Mouse (Mus musculus): ENCODE measurements around the gene Rnase11.

The Rnase11 gene

GRCm38 (mm10) chr14:51082599-51083581 is 32.9 kb upstream of the Rnase11 start:
- in situ Hi-C loops (cut with MboI; ENCODE audit: low sequenced_read_pairs), result no loop called here

GRCm38 (mm10) chr14:51081035-51081434 is 31.1 kb upstream of the Rnase11 start:
- in situ Hi-C loops (cut with MboI; ENCODE audit: low sequenced_read_pairs), result no loop called here

- in situ Hi-C loops (cut with MboI; ENCODE audit: low sequenced_read_pairs), result no loop called here
Observed at GRCm38 (mm10) chr14:51079180-51079579, 29.2 kb upstream of the Rnase11 start.

- in situ Hi-C loops (cut with MboI; ENCODE audit: low sequenced_read_pairs), result no loop called here
Observed at GRCm38 (mm10) chr14:51074335-51074734, 24.4 kb upstream of the Rnase11 start, which contains the start of gene Olfr750. Olfr750 (minus strand) TSS chr14:51074435.

- in situ Hi-C loops (cut with MboI; ENCODE audit: low sequenced_read_pairs), result loop anchor here (5.0 kb wide), 1 partner anchor 267 kb away; no protein-coding TSS in a partner anchor
Observed at GRCm38 (mm10) chr14:51069617-51070016, 19.7 kb upstream of the Rnase11 start.

GRCm38 (mm10) chr14:51068956-51069355 is 19.0 kb upstream of the Rnase11 start:
- in situ Hi-C loops (cut with MboI; ENCODE audit: low sequenced_read_pairs), result loop anchor here (5.0 kb wide), 1 partner anchor 267 kb away; no protein-coding TSS in a partner anchor

- in situ Hi-C loops (cut with MboI; ENCODE audit: low sequenced_read_pairs), result no loop called here
Observed at GRCm38 (mm10) chr14:51060761-51061160, 10.8 kb upstream of the Rnase11 start.

GRCm38 (mm10) chr14:51057401-51057831 is 7.5 kb upstream of the Rnase11 start, which contains the start of gene Rnase12:
Rnase12 (minus strand) TSS chr14:51057661.
- in situ Hi-C loops (cut with MboI; ENCODE audit: low sequenced_read_pairs), result no loop called here

- in situ Hi-C loops (cut with MboI; ENCODE audit: low sequenced_read_pairs), result no loop called here
Observed at GRCm38 (mm10) chr14:51054243-51055237, 4.6 kb upstream of the Rnase11 start.

- in situ Hi-C loops (cut with MboI; ENCODE audit: low sequenced_read_pairs), result no loop called here
Observed at GRCm38 (mm10) chr14:51053176-51053575, 3.2 kb upstream of the Rnase11 start.

GRCm38 (mm10) chr14:51051941-51052340 is 2.0 kb upstream of the Rnase11 start:
- in situ Hi-C loops (cut with MboI; ENCODE audit: low sequenced_read_pairs), result no loop called here

GRCm38 (mm10) chr14:51047846-51048245 is 2.1 kb downstream of the Rnase11 start:
- in situ Hi-C loops (cut with MboI; ENCODE audit: low sequenced_read_pairs), result no loop called here

- in situ Hi-C loops (cut with MboI; ENCODE audit: low sequenced_read_pairs), result no loop called here
Observed at GRCm38 (mm10) chr14:51041769-51042168, 8.2 kb downstream of the Rnase11 start, which contains the start of gene Rnase9. Rnase9 (minus strand) TSS chr14:51041869.

- in situ Hi-C loops (cut with MboI; ENCODE audit: low sequenced_read_pairs), result no loop called here
Observed at GRCm38 (mm10) chr14:51036214-51036613, 13.7 kb downstream of the Rnase11 start.

GRCm38 (mm10) chr14:51035206-51035605 is 14.8 kb downstream of the Rnase11 start:
- in situ Hi-C loops (cut with MboI; ENCODE audit: low sequenced_read_pairs), result no loop called here

GRCm38 (mm10) chr14:51027387-51028155 is 22.4 kb downstream of the Rnase11 start:
- in situ Hi-C loops (cut with MboI; ENCODE audit: low sequenced_read_pairs), result loop anchor here (10.0 kb wide), 1 partner anchor 77 kb away; no protein-coding TSS in a partner anchor

- in situ Hi-C loops (cut with MboI; ENCODE audit: low sequenced_read_pairs), result loop anchor here (10.0 kb wide), 1 partner anchor 78 kb away; no protein-coding TSS in a partner anchor
Observed at GRCm38 (mm10) chr14:51026391-51027133, 23.4 kb downstream of the Rnase11 start.

GRCm38 (mm10) chr14:51024820-51025219 is 25.1 kb downstream of the Rnase11 start:
- in situ Hi-C loops (cut with MboI; ENCODE audit: low sequenced_read_pairs), result loop anchor here (10.0 kb wide), 1 partner anchor 80 kb away; no protein-coding TSS in a partner anchor

- in situ Hi-C loops (cut with MboI; ENCODE audit: low sequenced_read_pairs), result loop anchor here (10.0 kb wide), 1 partner anchor 81 kb away; no protein-coding TSS in a partner anchor
Observed at GRCm38 (mm10) chr14:51023457-51023856, 26.5 kb downstream of the Rnase11 start.
